Comparison of ENCODE assay signal across 8 mouse cellular contexts in the genomic region with DNA sequence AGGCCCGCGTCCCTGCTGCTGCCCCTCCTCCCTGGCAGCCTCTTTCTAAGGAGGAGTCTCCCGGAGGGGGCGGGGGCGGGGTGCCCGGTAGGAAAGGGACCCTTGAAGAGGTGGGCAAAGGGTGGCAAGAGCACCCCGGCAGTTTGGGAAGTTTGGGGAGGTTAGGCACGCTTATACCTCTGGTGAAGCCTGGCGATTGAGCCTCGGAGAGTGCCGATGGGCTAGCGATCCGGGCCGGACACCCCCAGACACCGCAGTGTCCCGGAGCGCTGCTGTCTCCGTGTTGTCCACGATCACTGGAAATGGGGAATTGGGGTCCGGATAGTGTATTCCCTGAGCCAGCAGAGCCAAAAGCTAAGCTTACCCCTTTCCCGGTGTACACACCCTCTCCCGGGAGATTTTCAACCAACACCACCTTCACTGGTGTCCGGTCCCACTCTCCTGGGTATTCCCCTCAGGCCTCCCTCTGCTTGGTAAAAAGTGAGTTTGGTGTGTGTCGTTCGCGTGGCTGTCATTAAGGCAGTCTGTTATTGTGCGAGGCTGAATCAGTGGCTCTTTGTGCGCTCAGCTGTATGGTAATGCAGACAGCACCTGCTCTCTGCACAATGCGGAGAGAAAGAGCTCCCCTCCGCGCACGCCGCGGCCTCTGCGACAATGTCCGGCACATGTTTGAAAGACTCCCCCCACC. TPM values are rescaled to one million over a fixed set of nuclear protein-coding genes. Genes with fewer than 3 reads are reported as not detected.
DNase-seq lines count a peak whose midpoint lies in the region; ATAC-seq and TF ChIP-seq lines count a peak whose summit lies in the region.

A gene (minus strand): TSS at position 379 of the 688 bp plus-strand sequence.

- H3K4me1 ChIP-seq in E14TG2a.4 (replicated peaks; ENCODE audit: low read depth, low read length): peaks cover 88% of the 10 kb centered on the region
- peaks cover 4% of the 10 kb centered on the region; the same call in 1 of the 2 replicates for H3K4me1 ChIP-seq in bone marrow macrophage, adult 2 months (ENCODE audit: control insufficient read depth, insufficient read depth, low read length)
- H3K4me1 ChIP-seq in heart, embryonic 10.5 days: peaks cover 54% of the 10 kb centered on the region
- peaks cover 56% of the 10 kb centered on the region for H3K4me1 ChIP-seq in limb, embryonic 10.5 days
- H3K4me1 ChIP-seq in neural tube, embryonic 15.5 days: peaks cover 78% of the 10 kb centered on the region

- H3K36me3 ChIP-seq in E14TG2a.4 (ENCODE audit: insufficient read depth, low read length): peaks cover 14% of the 10 kb centered on the region; the same call in 1 of the 2 replicates
- no peaks in the 10 kb centered on the region for H3K36me3 ChIP-seq in heart, embryonic 10.5 days
- no peaks in the 10 kb centered on the region for H3K36me3 ChIP-seq in limb, embryonic 10.5 days
- H3K36me3 ChIP-seq in neural tube, embryonic 15.5 days: no peaks in the 10 kb centered on the region; the same call in 1 of the 2 replicates

- H3K4me2 ChIP-seq in neural tube, embryonic 15.5 days: peak within 1 kb of the TSS; percentile 82

- peaks cover 93% of the 10 kb centered on the region for H3K27me3 ChIP-seq in E14TG2a.4 (ENCODE audit: insufficient read depth, low read length)
- H3K27me3 ChIP-seq in heart, embryonic 10.5 days (ENCODE audit: insufficient read depth, poor library complexity, severe bottlenecking): peaks cover 99% of the 10 kb centered on the region
- peaks cover 98% of the 10 kb centered on the region for H3K27me3 ChIP-seq in limb, embryonic 10.5 days (ENCODE audit: low read depth, poor library complexity, severe bottlenecking)
- no peaks in the 10 kb centered on the region for H3K27me3 ChIP-seq in neural tube, embryonic 15.5 days (replicated peaks)

- WGBS in heart, embryonic 10.5 days: under 1% methylated on average over 36 of the region's 36 CpGs
- WGBS in limb, embryonic 10.5 days: under 1% methylated on average over 36 of the region's 36 CpGs
- WGBS in neural tube, embryonic 15.5 days: under 1% methylated on average over 35 of the region's 36 CpGs

- TF ChIP-seq CTCF in E14TG2a.4 (conservative IDR thresholded peaks at IDR 0.05; ENCODE audit: low read length): no peak
- TF ChIP-seq CTCF in bone marrow macrophage, adult 2 months (IDR thresholded peaks at IDR 0.05; ENCODE audit: low read depth, low read length): no peak

- ATAC-seq in neural tube, embryonic 15.5 days (ENCODE audit: low FRiP score): peak; percentile 49
- no peak for ATAC-seq in megakaryocyte-erythroid progenitor cell, adult 5-6 weeks (replicated peaks; ENCODE audit: low FRiP score, low TSS enrichment, poor library complexity, severe bottlenecking)

- no peak within 1 kb of the TSS for H3K27ac ChIP-seq in bone marrow macrophage, adult 2 months (ENCODE audit: insufficient read depth, low read depth, low read length)
- peak within 1 kb of the TSS; percentile 81 for H3K27ac ChIP-seq in heart, embryonic 10.5 days
- peak within 1 kb of the TSS; percentile 75 for H3K27ac ChIP-seq in limb, embryonic 10.5 days
- H3K27ac ChIP-seq in neural tube, embryonic 15.5 days (replicated peaks): peak within 1 kb of the TSS; percentile 96

- H3K9ac ChIP-seq in neural tube, embryonic 15.5 days (replicated peaks): peak within 1 kb of the TSS; percentile 90

- no peaks in the 10 kb centered on the region for H3K9me3 ChIP-seq in E14TG2a.4 (ENCODE audit: low read length)
- no peaks in the 10 kb centered on the region for H3K9me3 ChIP-seq in heart, embryonic 10.5 days
- no peaks in the 10 kb centered on the region for H3K9me3 ChIP-seq in limb, embryonic 10.5 days (replicated peaks)
- H3K9me3 ChIP-seq in neural tube, embryonic 15.5 days (replicated peaks): no peaks in the 10 kb centered on the region

- TF ChIP-seq POLR2A in bone marrow macrophage, adult 2 months (IDR thresholded peaks at IDR 0.05; ENCODE audit: borderline replicate concordance, low read depth, low read length): no peak

- peak within 1 kb of the TSS; percentile 85 for H3K4me3 ChIP-seq in E14TG2a.4 (replicated peaks; ENCODE audit: low read length)
- H3K4me3 ChIP-seq in bone marrow macrophage, adult 2 months (ENCODE audit: insufficient read depth, low read length): peak within 1 kb of the TSS; percentile 65
- H3K4me3 ChIP-seq in heart, embryonic 10.5 days: peak within 1 kb of the TSS; percentile 67
- H3K4me3 ChIP-seq in limb, embryonic 10.5 days: peak within 1 kb of the TSS; percentile 63
- peak within 1 kb of the TSS; percentile 84 for H3K4me3 ChIP-seq in neural tube, embryonic 15.5 days (replicated peaks)

- DNase-seq in kidney, postnatal 10 days: peak; percentile 46
- DNase-seq in kidney, adult 8-10 months: no peak
- no peak for DNase-seq in heart, embryonic 10.5 days (ENCODE audit: low spot score)
- peak; percentile 69 for DNase-seq in limb, embryonic 10.5 days (ENCODE audit: low spot score)

RNA-seq across cellular contexts. Expression of the gene that starts here (rescaled TPM):
- polyA plus RNA-seq in bone marrow macrophage, adult 2 months (2012; ENCODE audit: insufficient read depth, insufficient read length, missing spikeins): not detected in 2 replicates
- polyA plus RNA-seq in heart, embryonic 10.5 days (2016; fragmentation: Nextera tagmentation; extraction: Ambion mirVana): 4.9 and 9.7 TPM in 2 replicates
- polyA plus RNA-seq in limb, embryonic 10.5 days (2016; fragmentation: Nextera tagmentation; extraction: Ambion mirVana): 1.8 and 3.0 TPM in 2 replicates
- 11.7 and 14.1 TPM in 2 replicates for polyA plus RNA-seq in neural tube, embryonic 15.5 days (2015; fragmentation: Nextera tagmentation; extraction: Ambion mirVana)
- total RNA-seq in megakaryocyte-erythroid progenitor cell, adult 5-6 weeks (2014; fragmentation: Nextera tagmentation): not detected in 2 replicates
- total RNA-seq in megakaryocyte-erythroid progenitor cell, adult 5-6 weeks (2017): 0.28 and 1.0 TPM in 2 replicates

Comparison
In these comparisons a context has a peak if more than half of its experiments do, and no peak if none do; other contexts are left out.
1. DNase-seq: peak in kidney, postnatal 10 days (single experiment) and limb, embryonic 10.5 days (single experiment); none in kidney, adult 8-10 months (0 of 2) and heart, embryonic 10.5 days (single experiment).
2. Peak in every context shown above with its lines, with median percentiles within 50 percentile points of each other: H3K4me3 ChIP-seq.